Mouse (Mus musculus) kidney, postnatal 25 days (tissue): ENCODE results near the gene Slmap.
A peak's percentile ranks its signal among the peaks of the same experiment; 100 is the strongest.
"Not testable (repeated sequence)": the region's sequence is repeated elsewhere in the genome, so short reads cannot be mapped to it uniquely, and the experiment has no call there.

Experiments
- DNase-seq, 2 experiments: peaks; one replicate each; pipeline ENCODE4 v3.0.0; 2021; ENCODE audit warnings: mixed read lengths in 2 of 2

Slmap gene

DNA sequence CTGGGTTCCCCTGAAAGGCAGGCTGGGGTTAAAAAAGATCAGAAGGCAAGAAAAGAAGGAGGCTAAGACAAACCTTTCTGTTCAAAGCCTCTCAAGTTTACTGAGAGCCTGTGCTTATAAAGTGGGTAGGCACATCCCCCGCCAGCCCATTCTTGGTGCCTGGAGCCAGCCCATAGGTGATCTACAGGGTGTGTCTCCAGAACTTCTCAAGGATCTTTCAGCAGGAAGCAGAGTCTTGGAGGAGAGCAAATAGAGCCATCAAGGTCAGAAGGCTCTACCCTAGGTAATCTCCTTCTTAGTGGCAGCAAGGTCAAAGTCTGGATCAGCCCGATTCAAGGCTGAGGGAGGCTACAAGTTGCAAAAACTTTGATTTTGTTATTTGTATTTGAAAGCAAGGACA is 149.1 kb downstream of the Slmap start:
- not testable (repeated sequence) for DNase-seq

DNA sequence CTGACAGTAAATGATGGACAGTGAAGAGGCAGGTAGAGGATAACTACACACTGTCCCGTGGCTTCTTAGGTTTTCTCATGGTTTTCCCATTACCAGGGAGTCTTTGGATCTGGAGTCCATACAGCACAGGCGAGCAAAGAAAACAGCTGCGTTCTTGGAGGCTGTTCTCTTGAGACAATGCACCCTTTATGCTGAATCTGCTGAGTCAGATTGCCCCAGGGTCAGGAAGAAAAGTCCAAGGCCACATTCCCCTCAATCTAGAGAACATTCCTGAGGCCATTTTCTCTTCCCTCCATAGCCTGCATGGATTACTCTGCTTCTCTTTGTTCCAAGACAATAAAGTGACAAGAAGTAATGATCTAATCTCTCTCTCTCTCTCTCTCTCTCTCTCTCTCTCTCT is 155.7 kb downstream of the Slmap start:
- no peak for DNase-seq

DNA sequence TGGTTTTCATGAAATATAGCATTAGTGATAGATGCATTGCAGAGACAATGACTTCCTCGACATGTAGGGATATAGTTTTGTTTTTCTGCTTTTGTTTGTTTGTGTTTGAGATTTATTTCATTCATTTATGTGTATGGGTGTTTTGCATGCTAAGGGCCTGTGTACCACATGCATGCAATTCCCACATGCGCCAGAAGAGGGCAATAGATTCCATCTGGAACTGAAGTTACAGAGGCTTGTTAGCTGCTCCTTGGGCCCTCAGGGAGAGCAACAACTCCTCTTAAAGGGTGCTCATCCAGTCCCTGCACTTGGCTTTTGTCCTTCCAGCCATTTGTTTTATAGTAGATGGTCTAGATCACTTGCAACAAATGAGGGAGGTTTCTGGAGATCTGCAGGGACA is 158.1 kb downstream of the Slmap start:
- DNase-seq = peak; percentile 59 to 85
